Mouse (Mus musculus): ENCODE results near the gene Prkn.

GRCm38 (mm10) chr17:10878986-10879385 lies 38.8 kb downstream of the Prkn start:
- no peak for TF ChIP-seq POLR2A (IDR thresholded peaks at IDR 0.05; ENCODE audit: insufficient read depth, low read depth, low read length)
- TF ChIP-seq CTCF (IDR thresholded peaks at IDR 0.05) = no peak
